Mouse (Mus musculus) adrenal gland, postnatal 4 days (tissue): ENCODE data around the gene Rasl10a. TPM values are rescaled to one million over a fixed set of nuclear protein-coding genes. Genes with fewer than 3 reads are reported as not detected.

Experiments
- microRNA-seq: library from miRNA; unstranded; fragments of <30 nt; microRNA quantifications from one replicate; pipeline ENCODE4 v1.2.0, GENCODE M21; 2021
- total RNA-seq, 2 experiments: library from RNA; stranded (reverse); gene quantifications; 2 replicates each; pipeline ENCODE4 v1.2.3; 2021

Rasl10a gene
- total RNA-seq, 2 experiments from 2014 or later: 0.65 to 1.2 TPM

Small RNA genes within 50 kb of the gene (microRNA-seq; reads per million reads assigned to microRNA genes)
- not detected for gene Gm47296

Other genes starting within 250 kb of the Rasl10a start
- gene Nf2, start 208.6 kb upstream of the Rasl10a start, total RNA-seq: 10 to 100 TPM; 85.2 to 90.4 TPM
- gene Nipsnap1, start 184.2 kb upstream of the Rasl10a start, total RNA-seq: 10 to 100 TPM; 55.8 to 55.9 TPM
- 10 to 100 TPM; 36.3 to 37.6 TPM for gene Thoc5, start 162.8 kb upstream of the Rasl10a start, total RNA-seq
- 1 to 10 TPM; 3.0 to 3.9 TPM for gene Nefh, start 110.1 kb upstream of the Rasl10a start, total RNA-seq
- gene Ap1b1, start 71.3 kb upstream of the Rasl10a start, total RNA-seq: 10 to 100 TPM; 69.9 to 78.3 TPM
- gene Gas2l1, start 7.2 kb downstream of the Rasl10a start, total RNA-seq: 10 to 100 TPM; 39.2 to 39.8 TPM
- 10 to 100 TPM; 29.5 to 34.1 TPM for gene Rhbdd3, start 40.8 kb downstream of the Rasl10a start, total RNA-seq
- gene Ewsr1, start 41.1 kb downstream of the Rasl10a start, total RNA-seq: 100 to 1,000 TPM; 523 to 585 TPM
- 10 to 100 TPM; 16.2 to 31.4 TPM for gene Emid1, start 94.1 kb downstream of the Rasl10a start, total RNA-seq
- gene Kremen1, start 203.4 kb downstream of the Rasl10a start, total RNA-seq: 10 to 100 TPM; 26.9 to 27.2 TPM